Mouse (Mus musculus) liver, embryonic 14.5 days (tissue): ENCODE data around the gene Nr1h5.

Source experiments
- CTCF ChIP-seq: IDR thresholded peaks from 2 replicates; pipeline ENCODE4 v1.5.1; 2016; ENCODE audit warnings: antibody characterized with exemption, low read depth, control low read depth
- EP300 ChIP-seq: IDR thresholded peaks from 2 replicates; pipeline ENCODE4 v1.6.1; 2016; ENCODE audit warnings: antibody characterized with exemption, low read depth

- TF ChIP-seq CTCF (no peak), EP300 (no peak)
Observed at GRCm38 (mm10) chr3:102899136-102899535, 64.8 kb downstream of the Nr1h5 start.
